ENCODE assay signal across 8 mouse cellular contexts in the genomic region with DNA sequence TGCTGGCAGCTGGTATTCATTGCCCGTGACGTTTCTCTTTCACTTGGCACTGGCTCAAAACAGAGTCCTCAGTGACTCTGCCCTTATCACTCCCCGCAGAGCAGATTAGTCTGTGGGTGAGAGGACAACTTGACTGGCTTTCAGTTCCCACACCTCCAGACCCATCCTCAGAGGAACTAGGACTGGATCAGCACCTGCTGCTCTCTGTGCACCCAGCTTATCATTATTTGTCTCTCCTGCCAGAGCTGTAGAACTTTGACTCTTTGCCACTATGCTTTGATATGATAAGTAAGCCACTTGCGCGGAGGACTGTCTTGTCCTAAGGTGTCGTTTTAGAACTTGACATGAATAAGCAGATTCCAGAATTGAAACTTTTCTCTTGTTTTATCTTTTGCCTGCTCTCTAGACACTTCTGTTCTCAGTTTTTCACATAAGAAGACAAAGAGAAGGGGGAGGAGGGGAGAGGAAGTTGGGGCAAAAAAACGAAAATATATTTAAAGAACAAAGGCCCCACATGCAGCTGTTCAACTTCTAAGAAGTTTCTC. TPM values are rescaled to one million over a fixed set of nuclear protein-coding genes. Genes with fewer than 3 reads are reported as not detected.
DNase-seq lines count a peak whose midpoint lies in the region; ATAC-seq and TF ChIP-seq lines count a peak whose summit lies in the region.

No protein-coding gene starts in this region.

- no peaks in the 10 kb centered on the region for H3K9me3 ChIP-seq in kidney, embryonic 14.5 days (ENCODE audit: control insufficient read depth, low read length)
- H3K9me3 ChIP-seq in erythroblast, embryonic 14.5 days (ENCODE audit: control insufficient read depth, low read length), result 0 out of 2 replicates have a peak, but pooled peaks cover 2% of the 10 kb centered on the region
- no peaks in the 10 kb centered on the region for H3K9me3 ChIP-seq in liver, embryonic 13.5 days (replicated peaks)
- H3K9me3 ChIP-seq in forebrain, postnatal 0 days (ENCODE audit: low read length), result no peaks in the 10 kb centered on the region

- H3K36me3 ChIP-seq in kidney, adult 2 months (ENCODE audit: control insufficient read depth, insufficient read depth, low read length), result no peaks in the 10 kb centered on the region
- no peaks in the 10 kb centered on the region for H3K36me3 ChIP-seq in kidney, embryonic 14.5 days (ENCODE audit: control insufficient read depth, insufficient read depth, low read length)
- peaks cover 5% of the 10 kb centered on the region; the same call in 1 of the 2 replicates for H3K36me3 ChIP-seq in erythroblast, embryonic 14.5 days (ENCODE audit: control insufficient read depth)
- no peaks in the 10 kb centered on the region for H3K36me3 ChIP-seq in liver, embryonic 13.5 days
- no peaks in the 10 kb centered on the region for H3K36me3 ChIP-seq in forebrain, postnatal 0 days (ENCODE audit: insufficient read depth)

- TF ChIP-seq CTCF in kidney, adult 2 months (conservative IDR thresholded peaks at IDR 0.05; ENCODE audit: insufficient read depth, insufficient read length, low read depth, low read length), result no peak
- no peak for TF ChIP-seq CTCF in forebrain, postnatal 0 days (IDR thresholded peaks at IDR 0.05; ENCODE audit: low read depth)

- ATAC-seq in kidney, embryonic 14.5 days (ENCODE audit: low FRiP score, low TSS enrichment), result no peak
- ATAC-seq in liver, embryonic 13.5 days (ENCODE audit: low read depth), result peak; percentile 95
- ATAC-seq in forebrain, postnatal 0 days, result no peak

- H3K27ac ChIP-seq in kidney, adult 2 months (ENCODE audit: insufficient read depth, low read depth, low read length), result no peak overlapping the region
- H3K27ac ChIP-seq in kidney, embryonic 14.5 days (ENCODE audit: low read depth, low read length), result no peak overlapping the region
- peak overlapping the region; percentile 87 for H3K27ac ChIP-seq in liver, embryonic 13.5 days
- no peak overlapping the region for H3K27ac ChIP-seq in forebrain, postnatal 0 days (ENCODE audit: low read depth, low read length)

- H3K27me3 ChIP-seq in kidney, adult 2 months (replicated peaks; ENCODE audit: control insufficient read depth, insufficient read depth, low read length), result no peaks in the 10 kb centered on the region
- no peaks in the 10 kb centered on the region for H3K27me3 ChIP-seq in kidney, embryonic 14.5 days (ENCODE audit: control insufficient read depth, insufficient read depth, low read length)
- H3K27me3 ChIP-seq in erythroblast, embryonic 14.5 days (ENCODE audit: control insufficient read depth), result no peaks in the 10 kb centered on the region
- H3K27me3 ChIP-seq in liver, embryonic 13.5 days, result no peaks in the 10 kb centered on the region
- no peaks in the 10 kb centered on the region for H3K27me3 ChIP-seq in forebrain, postnatal 0 days (ENCODE audit: insufficient read depth, low read length)

- peak; percentile 64 for DNase-seq in kidney, adult 2 months
- peak; percentile 79 for DNase-seq in liver, embryonic 13.5 days
- DNase-seq in spleen, postnatal 10 days (ENCODE audit: low spot score in 2 of 2), result peak; percentile 49 to 65
- no peak for DNase-seq in forebrain, postnatal 0 days
- DNase-seq in right cerebral cortex, postnatal 25 days, result no peak
- no peak for DNase-seq in neural tube, embryonic 10.5 days (ENCODE audit: extremely low spot score, low spot score)

- WGBS in kidney, adult 2 months, result 28% methylated on average over 7 of the region's 7 CpGs
- WGBS in kidney, embryonic 14.5 days, result 74% methylated on average over 7 of the region's 7 CpGs
- 6% methylated on average over 7 of the region's 7 CpGs for WGBS in liver, embryonic 13.5 days (ENCODE audit: insufficient replicate concordance)
- WGBS in forebrain, postnatal 0 days, result 72% methylated on average over 7 of the region's 7 CpGs

- H3K4me1 ChIP-seq in kidney, adult 2 months (ENCODE audit: control insufficient read depth, insufficient read depth, low read length), result peaks cover 15% of the 10 kb centered on the region
- 0 out of 2 replicates have a peak, but pooled peaks cover 6% of the 10 kb centered on the region for H3K4me1 ChIP-seq in kidney, embryonic 14.5 days (ENCODE audit: control insufficient read depth, insufficient read depth, low read length)
- peaks cover 83% of the 10 kb centered on the region for H3K4me1 ChIP-seq in erythroblast, embryonic 14.5 days (ENCODE audit: control insufficient read depth)
- peaks cover 97% of the 10 kb centered on the region for H3K4me1 ChIP-seq in liver, embryonic 13.5 days (replicated peaks)
- H3K4me1 ChIP-seq in forebrain, postnatal 0 days (ENCODE audit: insufficient read depth), result no peaks in the 10 kb centered on the region

- H3K4me3 ChIP-seq in kidney, adult 2 months (ENCODE audit: insufficient read depth, low read depth, low read length), result no peak overlapping the region
- no peak overlapping the region for H3K4me3 ChIP-seq in kidney, embryonic 14.5 days (ENCODE audit: low read length)
- peak overlapping the region; percentile 54 for H3K4me3 ChIP-seq in erythroblast, embryonic 14.5 days (replicated peaks)
- H3K4me3 ChIP-seq in liver, embryonic 13.5 days (replicated peaks), result no peak overlapping the region
- no peak overlapping the region for H3K4me3 ChIP-seq in forebrain, postnatal 0 days (ENCODE audit: low read depth, low read length)

- no peak overlapping the region for H3K9ac ChIP-seq in kidney, embryonic 14.5 days (ENCODE audit: low read depth, low read length)
- H3K9ac ChIP-seq in liver, embryonic 13.5 days, result peak overlapping the region; percentile 57
- no peak overlapping the region for H3K9ac ChIP-seq in forebrain, postnatal 0 days

- no peak for TF ChIP-seq POLR2A in kidney, adult 2 months (IDR thresholded peaks at IDR 0.05; ENCODE audit: low read depth, low read length)

- no peak overlapping the region for H3K4me2 ChIP-seq in kidney, embryonic 14.5 days (replicated peaks; ENCODE audit: low read depth, low read length)
- peak overlapping the region; percentile 49 for H3K4me2 ChIP-seq in liver, embryonic 13.5 days
- H3K4me2 ChIP-seq in forebrain, postnatal 0 days (ENCODE audit: low read depth), result no peak overlapping the region

RNA-seq across cellular contexts. Expression of a gene that starts 30.9 kb away (rescaled TPM):
- 100 and 111 TPM in 2 replicates for polyA plus RNA-seq in kidney, adult 2 months (2012; rRNA removed)
- 62.0 and 76.4 TPM in 2 replicates for polyA plus RNA-seq in kidney, embryonic 14.5 days (2014; fragmentation: Nextera tagmentation; extraction: Ambion mirVana)
- polyA plus RNA-seq in erythroblast, embryonic 14.5 days (2012), result 1.8 and 2.0 TPM in 2 replicates
- polyA plus RNA-seq in liver, embryonic 13.5 days (2015; fragmentation: Nextera tagmentation; extraction: Ambion mirVana), result 28.9 and 30.2 TPM in 2 replicates
- total RNA-seq in forebrain, postnatal 0 days (2014; rRNA removed), result 77.0 and 81.3 TPM in 2 replicates
- polyA plus RNA-seq in forebrain, postnatal 0 days (2015; fragmentation: Nextera tagmentation; extraction: Ambion mirVana), result 65.1 TPM in 2 replicates

Comparison
In these comparisons a context has a peak if more than half of its experiments do, and no peak if none do; other contexts are left out.
1. DNase-seq: peak in kidney, adult 2 months (single experiment), liver, embryonic 13.5 days (single experiment) and spleen, postnatal 10 days (2 of 2); none in forebrain, postnatal 0 days (single experiment), right cerebral cortex, postnatal 25 days (single experiment) and neural tube, embryonic 10.5 days (single experiment).
2. RNA of a gene that starts 30.9 kb away (polyA plus RNA-seq): 100 to 111 TPM in kidney, adult 2 months, 62.0 to 76.4 TPM in kidney, embryonic 14.5 days, 65.1 TPM in forebrain, postnatal 0 days and 28.9 to 30.2 TPM in liver, embryonic 13.5 days; 1.8 to 2.0 TPM in erythroblast, embryonic 14.5 days; every median in the first group is over 10 times any median in the second.